Mouse (Mus musculus): ENCODE data around the gene 4933411K16Rik. TPM values are rescaled to one million over a fixed set of nuclear protein-coding genes. Genes with fewer than 3 reads are reported as not detected.

4933411K16Rik gene
- polyA plus RNA-seq (2015; fragmentation: Nextera tagmentation; extraction: Ambion mirVana): 0.60 and 0.71 TPM in 2 replicates

GRCm38 (mm10) chr19:42051948-42052347 lies at the start of gene 4933411K16Rik:
TSS of gene 4933411K16Rik (plus strand) at chr19:42052248.
- no peak within 1 kb of the TSS for H3K4me2 ChIP-seq (replicated peaks; ENCODE audit: low read depth, low read length)
- H3K9ac ChIP-seq (replicated peaks; ENCODE audit: low read length): no peak within 1 kb of the TSS
- peaks cover 8% of the 10 kb centered on the region; the same call in 1 of the 2 replicates for H3K4me1 ChIP-seq (ENCODE audit: insufficient read depth, low read length)
- H3K27me3 ChIP-seq (ENCODE audit: insufficient read depth, low read length): no peaks in the 10 kb centered on the region
- no peak for ATAC-seq (ENCODE audit: low FRiP score, low TSS enrichment)
- H3K9me3 ChIP-seq (ENCODE audit: low read length): no peaks in the 10 kb centered on the region
- H3K27ac ChIP-seq (ENCODE audit: low read length): no peak within 1 kb of the TSS
- WGBS: 71% methylated on average over 4 of the region's 4 CpGs
- H3K36me3 ChIP-seq (ENCODE audit: insufficient read depth, low read length): no peaks in the 10 kb centered on the region; the same call in 1 of the 2 replicates
- H3K4me3 ChIP-seq (ENCODE audit: low read length): no peak within 1 kb of the TSS

GRCm38 (mm10) chr19:42004258-42004657 lies 47.8 kb upstream of the 4933411K16Rik start:
- Histone ChIP-seq H3K9ac (replicated peaks; ENCODE audit: low read length) (no peak overlapping the region), H3K4me1 (ENCODE audit: insufficient read depth, low read length) (peaks cover 63% of the 10 kb centered on the region), H3K27me3 (ENCODE audit: insufficient read depth, low read length) (no peaks in the 10 kb centered on the region), H3K4me3 (ENCODE audit: low read length) (no peak overlapping the region), H3K27ac (ENCODE audit: low read length) (no peak overlapping the region), H3K9me3 (ENCODE audit: low read length) (no peaks in the 10 kb centered on the region), H3K4me2 (replicated peaks; ENCODE audit: low read depth, low read length) (no peak overlapping the region), H3K36me3 (ENCODE audit: insufficient read depth, low read length) (no peaks in the 10 kb centered on the region)
- no peak for ATAC-seq (ENCODE audit: low FRiP score, low TSS enrichment)
- 72% methylated on average over 6 of the region's 6 CpGs for WGBS

- H3K9ac ChIP-seq (replicated peaks; ENCODE audit: low read length): no peak overlapping the region
- H3K4me2 ChIP-seq (replicated peaks; ENCODE audit: low read depth, low read length): no peak overlapping the region
- WGBS: 55% methylated on average over 3 of the region's 3 CpGs
- H3K36me3 ChIP-seq (ENCODE audit: insufficient read depth, low read length): no peaks in the 10 kb centered on the region
- H3K9me3 ChIP-seq (ENCODE audit: low read length): no peaks in the 10 kb centered on the region
- H3K27ac ChIP-seq (ENCODE audit: low read length): peak overlapping the region; percentile 74
- H3K4me3 ChIP-seq (ENCODE audit: low read length): no peak overlapping the region
- ATAC-seq (ENCODE audit: low FRiP score, low TSS enrichment): peak; percentile 16; the same call in 1 of the 2 replicates
- H3K27me3 ChIP-seq (ENCODE audit: insufficient read depth, low read length): no peaks in the 10 kb centered on the region
- H3K4me1 ChIP-seq (ENCODE audit: insufficient read depth, low read length): peaks cover 63% of the 10 kb centered on the region
Measured at GRCm38 (mm10) chr19:42005616-42006015, 46.4 kb upstream of the 4933411K16Rik start.

GRCm38 (mm10) chr19:42006568-42006967 lies 45.5 kb upstream of the 4933411K16Rik start:
- WGBS: 52% methylated on average over 8 of the region's 8 CpGs
- Histone ChIP-seq H3K36me3 (ENCODE audit: insufficient read depth, low read length) (0 out of 2 replicates have a peak, but pooled peaks cover 1% of the 10 kb centered on the region), H3K4me1 (ENCODE audit: insufficient read depth, low read length) (peaks cover 60% of the 10 kb centered on the region), H3K9me3 (ENCODE audit: low read length) (no peaks in the 10 kb centered on the region), H3K27me3 (ENCODE audit: insufficient read depth, low read length) (no peaks in the 10 kb centered on the region), H3K27ac (ENCODE audit: low read length) (peak overlapping the region; percentile 52; the same call in 1 of the 2 replicates), H3K4me2 (replicated peaks; ENCODE audit: low read depth, low read length) (no peak overlapping the region), H3K9ac (replicated peaks; ENCODE audit: low read length) (no peak overlapping the region), H3K4me3 (ENCODE audit: low read length) (no peak overlapping the region)
- ATAC-seq (ENCODE audit: low FRiP score, low TSS enrichment): no peak

- 47% methylated on average over 3 of the region's 3 CpGs for WGBS
- no peak for ATAC-seq (ENCODE audit: low FRiP score, low TSS enrichment)
- Histone ChIP-seq H3K9me3 (ENCODE audit: low read length) (no peaks in the 10 kb centered on the region), H3K9ac (replicated peaks; ENCODE audit: low read length) (no peak overlapping the region; the same call in 1 of the 2 replicates), H3K27ac (ENCODE audit: low read length) (peak overlapping the region; percentile 61), H3K36me3 (ENCODE audit: insufficient read depth, low read length) (0 out of 2 replicates have a peak, but pooled peaks cover 6% of the 10 kb centered on the region), H3K27me3 (ENCODE audit: insufficient read depth, low read length) (no peaks in the 10 kb centered on the region), H3K4me2 (replicated peaks; ENCODE audit: low read depth, low read length) (no peak overlapping the region), H3K4me1 (ENCODE audit: insufficient read depth, low read length) (peaks cover 59% of the 10 kb centered on the region), H3K4me3 (ENCODE audit: low read length) (no peak overlapping the region)
Measured at GRCm38 (mm10) chr19:42008586-42008985, 43.5 kb upstream of the 4933411K16Rik start.

- H3K4me3 ChIP-seq (ENCODE audit: low read length): no peak overlapping the region
- H3K9ac ChIP-seq (replicated peaks; ENCODE audit: low read length): no peak overlapping the region; the same call in 1 of the 2 replicates
- peaks cover 59% of the 10 kb centered on the region for H3K4me1 ChIP-seq (ENCODE audit: insufficient read depth, low read length)
- no peak overlapping the region for H3K4me2 ChIP-seq (replicated peaks; ENCODE audit: low read depth, low read length)
- no peaks in the 10 kb centered on the region for H3K27me3 ChIP-seq (ENCODE audit: insufficient read depth, low read length)
- H3K36me3 ChIP-seq (ENCODE audit: insufficient read depth, low read length): 0 out of 2 replicates have a peak, but pooled peaks cover 6% of the 10 kb centered on the region
- H3K27ac ChIP-seq (ENCODE audit: low read length): peak overlapping the region; percentile 61
- no peaks in the 10 kb centered on the region for H3K9me3 ChIP-seq (ENCODE audit: low read length)
- ATAC-seq (ENCODE audit: low FRiP score, low TSS enrichment): no peak
- WGBS: 26% methylated on average over 7 of the region's 7 CpGs
Measured at GRCm38 (mm10) chr19:42009067-42009466, 43.0 kb upstream of the 4933411K16Rik start.

GRCm38 (mm10) chr19:42010436-42010835 lies 41.6 kb upstream of the 4933411K16Rik start:
- Histone ChIP-seq H3K27me3 (ENCODE audit: insufficient read depth, low read length) (no peaks in the 10 kb centered on the region), H3K4me2 (replicated peaks; ENCODE audit: low read depth, low read length) (no peak overlapping the region), H3K9ac (replicated peaks; ENCODE audit: low read length) (no peak overlapping the region), H3K27ac (ENCODE audit: low read length) (0 out of 2 replicates have a peak overlapping the region, but pooled peaks have one; percentile 21), H3K4me1 (ENCODE audit: insufficient read depth, low read length) (peaks cover 51% of the 10 kb centered on the region), H3K4me3 (ENCODE audit: low read length) (no peak overlapping the region), H3K9me3 (ENCODE audit: low read length) (no peaks in the 10 kb centered on the region), H3K36me3 (ENCODE audit: insufficient read depth, low read length) (0 out of 2 replicates have a peak, but pooled peaks cover 6% of the 10 kb centered on the region)
- 37% methylated on average over 4 of the region's 4 CpGs for WGBS
- ATAC-seq (ENCODE audit: low FRiP score, low TSS enrichment): no peak

GRCm38 (mm10) chr19:42011123-42011522 lies 40.9 kb upstream of the 4933411K16Rik start:
- Histone ChIP-seq H3K4me1 (ENCODE audit: insufficient read depth, low read length) (peaks cover 50% of the 10 kb centered on the region), H3K36me3 (ENCODE audit: insufficient read depth, low read length) (0 out of 2 replicates have a peak, but pooled peaks cover 6% of the 10 kb centered on the region), H3K4me2 (replicated peaks; ENCODE audit: low read depth, low read length) (no peak overlapping the region), H3K27me3 (ENCODE audit: insufficient read depth, low read length) (no peaks in the 10 kb centered on the region), H3K27ac (ENCODE audit: low read length) (0 out of 2 replicates have a peak overlapping the region, but pooled peaks have one; percentile 7), H3K9me3 (ENCODE audit: low read length) (no peaks in the 10 kb centered on the region), H3K4me3 (ENCODE audit: low read length) (no peak overlapping the region), H3K9ac (replicated peaks; ENCODE audit: low read length) (no peak overlapping the region)
- peak; percentile 36; the same call in 1 of the 2 replicates for ATAC-seq (ENCODE audit: low FRiP score, low TSS enrichment)
- 62% methylated on average over 7 of the region's 7 CpGs for WGBS

GRCm38 (mm10) chr19:42014231-42014825 lies 37.7 kb upstream of the 4933411K16Rik start:
- no peak overlapping the region for H3K4me3 ChIP-seq (ENCODE audit: low read length)
- no peaks in the 10 kb centered on the region for H3K27me3 ChIP-seq (ENCODE audit: insufficient read depth, low read length)
- H3K27ac ChIP-seq (ENCODE audit: low read length): peak overlapping the region; percentile 40; the same call in 1 of the 2 replicates
- ATAC-seq (ENCODE audit: low FRiP score, low TSS enrichment): peak; percentile 59
- no peak overlapping the region for H3K4me2 ChIP-seq (replicated peaks; ENCODE audit: low read depth, low read length)
- 58% methylated on average over 3 of the region's 3 CpGs for WGBS
- H3K9me3 ChIP-seq (ENCODE audit: low read length): no peaks in the 10 kb centered on the region
- H3K9ac ChIP-seq (replicated peaks; ENCODE audit: low read length): no peak overlapping the region
- 0 out of 2 replicates have a peak, but pooled peaks cover 6% of the 10 kb centered on the region for H3K36me3 ChIP-seq (ENCODE audit: insufficient read depth, low read length)
- H3K4me1 ChIP-seq (ENCODE audit: insufficient read depth, low read length): peaks cover 51% of the 10 kb centered on the region

- Histone ChIP-seq H3K4me2 (replicated peaks; ENCODE audit: low read depth, low read length) (no peak overlapping the region), H3K27ac (ENCODE audit: low read length) (0 out of 2 replicates have a peak overlapping the region, but pooled peaks have one; percentile 21), H3K4me1 (ENCODE audit: insufficient read depth, low read length) (peaks cover 48% of the 10 kb centered on the region), H3K9me3 (ENCODE audit: low read length) (no peaks in the 10 kb centered on the region), H3K36me3 (ENCODE audit: insufficient read depth, low read length) (0 out of 2 replicates have a peak, but pooled peaks cover 6% of the 10 kb centered on the region), H3K9ac (replicated peaks; ENCODE audit: low read length) (no peak overlapping the region), H3K4me3 (ENCODE audit: low read length) (no peak overlapping the region), H3K27me3 (ENCODE audit: insufficient read depth, low read length) (no peaks in the 10 kb centered on the region)
- 79% methylated on average over 6 of the region's 6 CpGs for WGBS
- ATAC-seq (ENCODE audit: low FRiP score, low TSS enrichment): no peak
Measured at GRCm38 (mm10) chr19:42015001-42015400, 37.0 kb upstream of the 4933411K16Rik start.

Measured in kidney, embryonic 16.5 days (tissue).